Mouse (Mus musculus) liver, embryonic 16.5 days (tissue): Measurements from ENCODE around the gene Sgpl1. TPM values are rescaled to one million over a fixed set of nuclear protein-coding genes. Genes with fewer than 3 reads are reported as not detected.
A peak's percentile ranks its signal among the peaks of the same experiment; 100 is the strongest.

Experiments
- ATAC-seq: fragments of 200-750 bp; cut with Nextera tagmentation; 2 replicates; pipeline ENCODE4 v1.8.0; 2017; ENCODE audit warnings: low read depth, mild to moderate bottlenecking, moderate number of reproducible peaks, moderate library complexity
- H3K27ac ChIP-seq: fragments of 300-500 bp; sonication (generic); 2 replicates; pipeline ENCODE4 v1.5.1; 2014; ENCODE audit warnings: mild to moderate bottlenecking, low read length
- H3K27me3 ChIP-seq: fragments of 300-500 bp; sonication (generic); 2 replicates; pipeline ENCODE4 v1.6.1; 2014; ENCODE audit warnings: low read depth, low read length, mixed read lengths; ENCODE audit not compliant: control insufficient read depth, insufficient read depth
- H3K36me3 ChIP-seq: fragments of 300-500 bp; sonication (generic); 2 replicates; pipeline ENCODE4 v1.6.1; 2014; ENCODE audit warnings: mild to moderate bottlenecking; ENCODE audit not compliant: control insufficient read depth, insufficient read depth
- H3K4me1 ChIP-seq: fragments of 300-500 bp; sonication (generic); 2 replicates; pipeline ENCODE4 v1.6.1; 2014; ENCODE audit warnings: low read depth, low read length, mixed read lengths; ENCODE audit not compliant: control insufficient read depth
- H3K4me2 ChIP-seq: fragments of 300-500 bp; sonication (generic); 2 replicates; pipeline ENCODE4 v1.6.1; 2014; ENCODE audit warnings: low read depth, low read length, mixed read lengths
- H3K4me3 ChIP-seq: fragments of 300-500 bp; sonication (generic); 2 replicates; pipeline ENCODE4 v1.5.1; 2014; ENCODE audit warnings: low read depth, mild to moderate bottlenecking, low read length
- H3K9ac ChIP-seq: fragments of 300-500 bp; sonication (generic); 2 replicates; pipeline ENCODE4 v1.6.1; 2014; ENCODE audit warnings: low read depth, low read length
- H3K9me3 ChIP-seq: fragments of 300-500 bp; sonication (generic); replicated peaks from 2 replicates; pipeline ENCODE4 v1.6.1; 2016; ENCODE audit warnings: low read length; ENCODE audit not compliant: control insufficient read depth
- WGBS: fragments of 180-500 bp; shearing (Covaris S2); extraction: QIAGEN DNeasy Blood & Tissue Kit; methylation state at CpG from one replicate; pipeline ENCODE4 v1.1.7; 2014; ENCODE audit not compliant: insufficient replicate concordance; 5-methylcytosine and 5-hydroxymethylcytosine counted together
- polyA plus RNA-seq: library from polyadenylated mRNA; unstranded; fragments of >200 nt; fragmentation: Nextera tagmentation; extraction: Ambion mirVana; gene quantifications from 2 replicates; pipeline ENCODE4 v1.2.1, GENCODE M21; 2015

The Sgpl1 gene
- polyA plus RNA-seq, 1 experiment from 2014 or later, result 22.0 TPM

- H3K4me1 ChIP-seq, result no peaks in the 10 kb centered on the region; the same call in 1 of the 2 replicates
- no peak overlapping the region for H3K9ac ChIP-seq
- no peaks in the 10 kb centered on the region for H3K9me3 ChIP-seq
- H3K4me2 ChIP-seq, result no peak overlapping the region
- no peaks in the 10 kb centered on the region for H3K27me3 ChIP-seq
- H3K27ac ChIP-seq, result no peak overlapping the region
- ATAC-seq, result no peak
- no peaks in the 10 kb centered on the region for H3K36me3 ChIP-seq
- WGBS, result 52% methylated on average over 13 of the region's 13 CpGs
- H3K4me3 ChIP-seq, result no peak overlapping the region
These were observed 82.1 kb downstream of the Sgpl1 start for GRCm38 (mm10) chr10:61065287-61066005.

GRCm38 (mm10) chr10:61064635-61065034 lies 82.9 kb downstream of the Sgpl1 start:
- no peaks in the 10 kb centered on the region for H3K27me3 ChIP-seq
- no peak overlapping the region for H3K4me3 ChIP-seq
- H3K9ac ChIP-seq, result no peak overlapping the region
- H3K9me3 ChIP-seq, result no peaks in the 10 kb centered on the region
- H3K36me3 ChIP-seq, result no peaks in the 10 kb centered on the region
- ATAC-seq, result no peak
- peaks cover 3% of the 10 kb centered on the region for H3K4me1 ChIP-seq
- WGBS, result 14% methylated on average over 8 of the region's 8 CpGs
- no peak overlapping the region for H3K4me2 ChIP-seq
- H3K27ac ChIP-seq, result no peak overlapping the region

- WGBS, result 73% methylated on average over 10 of the region's 10 CpGs
- Histone ChIP-seq H3K9me3 (no peaks in the 10 kb centered on the region), H3K9ac (no peak overlapping the region), H3K4me1 (peaks cover 6% of the 10 kb centered on the region), H3K27ac (no peak overlapping the region), H3K4me3 (no peak overlapping the region), H3K27me3 (no peaks in the 10 kb centered on the region), H3K36me3 (no peaks in the 10 kb centered on the region), H3K4me2 (no peak overlapping the region)
- ATAC-seq, result no peak
These were observed 84.1 kb downstream of the Sgpl1 start for GRCm38 (mm10) chr10:61063271-61063864.

- Histone ChIP-seq H3K27me3 (no peaks in the 10 kb centered on the region), H3K4me2 (no peak overlapping the region), H3K4me3 (no peak overlapping the region), H3K36me3 (no peaks in the 10 kb centered on the region), H3K9me3 (no peaks in the 10 kb centered on the region), H3K4me1 (peaks cover 6% of the 10 kb centered on the region), H3K27ac (no peak overlapping the region), H3K9ac (no peak overlapping the region)
- 32% methylated on average over 6 of the region's 6 CpGs for WGBS
- ATAC-seq, result peak; percentile 16; the same call in 1 of the 2 replicates
These were observed 87.9 kb downstream of the Sgpl1 start for GRCm38 (mm10) chr10:61059543-61060110.

GRCm38 (mm10) chr10:61059101-61059500 lies 88.4 kb downstream of the Sgpl1 start:
- H3K4me1 ChIP-seq, result peaks cover 6% of the 10 kb centered on the region
- H3K27ac ChIP-seq, result no peak overlapping the region
- H3K27me3 ChIP-seq, result no peaks in the 10 kb centered on the region
- H3K36me3 ChIP-seq, result no peaks in the 10 kb centered on the region
- H3K9me3 ChIP-seq, result no peaks in the 10 kb centered on the region
- no peak overlapping the region for H3K4me3 ChIP-seq
- no CpG with 5 or more reads among the region's 1 CpGs for WGBS
- no peak for ATAC-seq
- H3K4me2 ChIP-seq, result no peak overlapping the region
- H3K9ac ChIP-seq, result no peak overlapping the region

- H3K9me3 ChIP-seq, result no peaks in the 10 kb centered on the region
- H3K4me2 ChIP-seq, result no peak overlapping the region
- ATAC-seq, result no peak
These were observed 90.8 kb downstream of the Sgpl1 start for GRCm38 (mm10) chr10:61056661-61057060.

GRCm38 (mm10) chr10:61051993-61052613 lies 95.4 kb downstream of the Sgpl1 start:
- H3K4me1 ChIP-seq, result no peaks in the 10 kb centered on the region
- 50% methylated on average over 14 of the region's 14 CpGs for WGBS
- H3K36me3 ChIP-seq, result no peaks in the 10 kb centered on the region
- H3K27me3 ChIP-seq, result no peaks in the 10 kb centered on the region
- H3K27ac ChIP-seq, result no peak overlapping the region
- no peak for ATAC-seq
- H3K9me3 ChIP-seq, result no peaks in the 10 kb centered on the region
- H3K4me3 ChIP-seq, result no peak overlapping the region
- no peak overlapping the region for H3K4me2 ChIP-seq
- no peak overlapping the region for H3K9ac ChIP-seq

More at GRCm38 (mm10) chr10:61056661-61057060, 90.8 kb downstream of the Sgpl1 start:
- WGBS, result 75% methylated on average over 7 of the region's 7 CpGs
- no peak overlapping the region for H3K4me3 ChIP-seq
- H3K9ac ChIP-seq, result no peak overlapping the region
- no peaks in the 10 kb centered on the region for H3K27me3 ChIP-seq
- no peaks in the 10 kb centered on the region for H3K36me3 ChIP-seq
- H3K27ac ChIP-seq, result no peak overlapping the region
- peaks cover 6% of the 10 kb centered on the region for H3K4me1 ChIP-seq
